11 mouse cellular contexts compared by ENCODE assay signal in genomic region chr5:3800881-3801280, GRCm38 (mm10). TPM values are rescaled to one million over a fixed set of nuclear protein-coding genes. Genes with fewer than 3 reads are reported as not detected.
DNase-seq lines count a peak whose midpoint lies in the region; ATAC-seq and TF ChIP-seq lines count a peak whose summit lies in the region.
"Had no signal": no experiment of that assay in that cellular context is flagged by ENCODE, and none has a peak within 500 bp of the region (broad histone marks: within the 10 kb centered on the region; RNA-seq: fewer than 3 reads in every experiment).

No protein-coding gene starts in this region.

- H3K27ac ChIP-seq in embryonic facial prominence, embryonic 13.5 days = no peak overlapping the region
- no peak overlapping the region for H3K27ac ChIP-seq in embryonic facial prominence, embryonic 10.5 days (replicated peaks)
- H3K27ac ChIP-seq in liver, embryonic 11.5 days (ENCODE audit: low read depth, low read length) = no peak overlapping the region
- no peak overlapping the region for H3K27ac ChIP-seq in intestine, postnatal 0 days (ENCODE audit: low read depth, low read length)
- no peak overlapping the region for H3K27ac ChIP-seq in neural tube, embryonic 14.5 days (ENCODE audit: low read depth, low read length)

- no peaks in the 10 kb centered on the region for H3K9me3 ChIP-seq in embryonic facial prominence, embryonic 13.5 days
- no peaks in the 10 kb centered on the region for H3K9me3 ChIP-seq in embryonic facial prominence, embryonic 10.5 days
- H3K9me3 ChIP-seq in liver, embryonic 11.5 days (ENCODE audit: control insufficient read depth, low read length) = no peaks in the 10 kb centered on the region
- H3K9me3 ChIP-seq in intestine, postnatal 0 days (ENCODE audit: control insufficient read depth) = no peaks in the 10 kb centered on the region
- H3K9me3 ChIP-seq in neural tube, embryonic 14.5 days (ENCODE audit: control insufficient read depth, low read length) = no peaks in the 10 kb centered on the region

- 74% methylated on average over 4 of the region's 4 CpGs for WGBS in embryonic facial prominence, embryonic 13.5 days
- 84% methylated on average over 4 of the region's 4 CpGs for WGBS in embryonic facial prominence, embryonic 10.5 days
- WGBS in liver, embryonic 11.5 days = 78% methylated on average over 4 of the region's 4 CpGs
- 52% methylated on average over 4 of the region's 4 CpGs for WGBS in intestine, postnatal 0 days
- WGBS in neural tube, embryonic 14.5 days = 81% methylated on average over 4 of the region's 4 CpGs

- peaks cover 12% of the 10 kb centered on the region for H3K4me1 ChIP-seq in embryonic facial prominence, embryonic 13.5 days
- H3K4me1 ChIP-seq in embryonic facial prominence, embryonic 10.5 days = peaks cover 27% of the 10 kb centered on the region
- peaks cover 14% of the 10 kb centered on the region; the same call in 1 of the 2 replicates for H3K4me1 ChIP-seq in liver, embryonic 11.5 days (replicated peaks; ENCODE audit: control insufficient read depth, insufficient read depth, low read length)
- 0 out of 2 replicates have a peak, but pooled peaks cover 2% of the 10 kb centered on the region for H3K4me1 ChIP-seq in intestine, postnatal 0 days (replicated peaks; ENCODE audit: control insufficient read depth, insufficient read depth, low read length)
- peaks cover 14% of the 10 kb centered on the region for H3K4me1 ChIP-seq in neural tube, embryonic 14.5 days (ENCODE audit: control insufficient read depth, insufficient read depth, low read length)

- H3K9ac ChIP-seq in embryonic facial prominence, embryonic 13.5 days = no peak overlapping the region
- no peak overlapping the region for H3K9ac ChIP-seq in liver, embryonic 11.5 days (ENCODE audit: low read depth, low read length)
- no peak overlapping the region for H3K9ac ChIP-seq in intestine, postnatal 0 days (ENCODE audit: low read depth, low read length)
- H3K9ac ChIP-seq in neural tube, embryonic 14.5 days (replicated peaks; ENCODE audit: low read depth, low read length) = 0 out of 2 replicates have a peak overlapping the region, but pooled peaks have one; percentile 7

- H3K4me3 ChIP-seq in embryonic facial prominence, embryonic 13.5 days = no peak overlapping the region
- H3K4me3 ChIP-seq in embryonic facial prominence, embryonic 10.5 days = no peak overlapping the region
- no peak overlapping the region for H3K4me3 ChIP-seq in liver, embryonic 11.5 days (ENCODE audit: low read depth, low read length)
- H3K4me3 ChIP-seq in intestine, postnatal 0 days (ENCODE audit: low read depth, low read length) = no peak overlapping the region
- peak overlapping the region; percentile 20; the same call in 1 of the 2 replicates for H3K4me3 ChIP-seq in neural tube, embryonic 14.5 days (ENCODE audit: low read depth, low read length)

- no peak for TF ChIP-seq CTCF in intestine, postnatal 0 days (IDR thresholded peaks at IDR 0.05; ENCODE audit: low read depth)

- H3K36me3 ChIP-seq in embryonic facial prominence, embryonic 13.5 days = no peaks in the 10 kb centered on the region
- H3K36me3 ChIP-seq in embryonic facial prominence, embryonic 10.5 days (replicated peaks) = no peaks in the 10 kb centered on the region
- H3K36me3 ChIP-seq in liver, embryonic 11.5 days (ENCODE audit: control insufficient read depth, insufficient read depth, low read length) = no peaks in the 10 kb centered on the region
- no peaks in the 10 kb centered on the region for H3K36me3 ChIP-seq in intestine, postnatal 0 days (ENCODE audit: control insufficient read depth, insufficient read depth)
- H3K36me3 ChIP-seq in neural tube, embryonic 14.5 days (ENCODE audit: control insufficient read depth, insufficient read depth, low read length) = no peaks in the 10 kb centered on the region

- peak overlapping the region; percentile 37 for H3K4me2 ChIP-seq in embryonic facial prominence, embryonic 13.5 days
- H3K4me2 ChIP-seq in liver, embryonic 11.5 days = peak overlapping the region; percentile 52; the same call in 1 of the 2 replicates
- peak overlapping the region; percentile 90; the same call in 1 of the 2 replicates for H3K4me2 ChIP-seq in intestine, postnatal 0 days (replicated peaks; ENCODE audit: low read depth)
- H3K4me2 ChIP-seq in neural tube, embryonic 14.5 days (ENCODE audit: low read depth, low read length) = peak overlapping the region; percentile 42

- no peaks in the 10 kb centered on the region for H3K27me3 ChIP-seq in embryonic facial prominence, embryonic 13.5 days
- no peaks in the 10 kb centered on the region for H3K27me3 ChIP-seq in embryonic facial prominence, embryonic 10.5 days (replicated peaks; ENCODE audit: low read depth, poor library complexity, severe bottlenecking)
- no peaks in the 10 kb centered on the region for H3K27me3 ChIP-seq in liver, embryonic 11.5 days (replicated peaks; ENCODE audit: control insufficient read depth, insufficient read depth, low read length)
- no peaks in the 10 kb centered on the region for H3K27me3 ChIP-seq in intestine, postnatal 0 days (replicated peaks; ENCODE audit: control insufficient read depth, insufficient read depth, low read length)
- H3K27me3 ChIP-seq in neural tube, embryonic 14.5 days (ENCODE audit: control insufficient read depth, insufficient read depth, low read length) = no peaks in the 10 kb centered on the region

- ATAC-seq in embryonic facial prominence, embryonic 13.5 days (ENCODE audit: insufficient number of reproducible peaks, insufficient read depth, low FRiP score, low TSS enrichment, low read depth) = no peak
- ATAC-seq in liver, embryonic 11.5 days (replicated peaks; ENCODE audit: low FRiP score) = no peak
- ATAC-seq in intestine, postnatal 0 days = 0 out of 2 replicates have a peak, but pooled peaks have one; percentile 24
- ATAC-seq in neural tube, embryonic 14.5 days (ENCODE audit: low read depth) = no peak
- no peak for ATAC-seq in granulocyte monocyte progenitor cell, adult 5-6 weeks (replicated peaks; ENCODE audit: poor library complexity, severe bottlenecking)

- no peak for DNase-seq in embryonic facial prominence, embryonic 10.5 days (ENCODE audit: low spot score)
- DNase-seq in liver, embryonic 11.5 days (ENCODE audit: low spot score) = no peak
- DNase-seq in liver = no peak
- no peak for DNase-seq in right cerebral cortex, postnatal 10 days (ENCODE audit: low spot score in 2 of 2)
- DNase-seq: gastrocnemius, postnatal 36 days; kidney, adult 11 months had no signal

RNA-seq across cellular contexts. Expression of gene Ankib1, which starts 1.8 kb away (rescaled TPM):
- polyA plus RNA-seq in embryonic facial prominence, embryonic 13.5 days (2015; fragmentation: Nextera tagmentation; extraction: Ambion mirVana) = 13.4 and 14.4 TPM in 2 replicates
- 9.2 and 9.3 TPM in 2 replicates for polyA plus RNA-seq in embryonic facial prominence, embryonic 10.5 days (2016; fragmentation: Nextera tagmentation; extraction: Ambion mirVana)
- polyA plus RNA-seq in liver, embryonic 11.5 days (2014; fragmentation: Nextera tagmentation; extraction: Ambion mirVana) = 10.4 and 11.3 TPM in 2 replicates
- polyA plus RNA-seq in intestine, postnatal 0 days (2015; fragmentation: Nextera tagmentation; extraction: Ambion mirVana) = 5.5 and 6.6 TPM in 2 replicates
- polyA plus RNA-seq in neural tube, embryonic 14.5 days (2014; fragmentation: Nextera tagmentation; extraction: Ambion mirVana) = 24.4 and 25.8 TPM in 2 replicates
- total RNA-seq in granulocyte monocyte progenitor cell, adult 5-6 weeks (2014; fragmentation: Nextera tagmentation) = 19.2 and 27.2 TPM in 2 replicates
- 26.7 and 38.1 TPM in 2 replicates for total RNA-seq in granulocyte monocyte progenitor cell, adult 5-6 weeks (2017)

RNA-seq across cellular contexts. Expression of gene Krit1, which starts 2.1 kb away (rescaled TPM):
- 58.7 and 65.7 TPM in 2 replicates for polyA plus RNA-seq in embryonic facial prominence, embryonic 13.5 days (2015; fragmentation: Nextera tagmentation; extraction: Ambion mirVana)
- 57.1 and 57.8 TPM in 2 replicates for polyA plus RNA-seq in embryonic facial prominence, embryonic 10.5 days (2016; fragmentation: Nextera tagmentation; extraction: Ambion mirVana)
- polyA plus RNA-seq in liver, embryonic 11.5 days (2014; fragmentation: Nextera tagmentation; extraction: Ambion mirVana) = 38.2 and 38.8 TPM in 2 replicates
- polyA plus RNA-seq in intestine, postnatal 0 days (2015; fragmentation: Nextera tagmentation; extraction: Ambion mirVana) = 14.0 and 17.7 TPM in 2 replicates
- 61.7 and 69.7 TPM in 2 replicates for polyA plus RNA-seq in neural tube, embryonic 14.5 days (2014; fragmentation: Nextera tagmentation; extraction: Ambion mirVana)
- total RNA-seq in granulocyte monocyte progenitor cell, adult 5-6 weeks (2014; fragmentation: Nextera tagmentation) = 46.1 and 60.6 TPM in 2 replicates
- 46.8 and 53.2 TPM in 2 replicates for total RNA-seq in granulocyte monocyte progenitor cell, adult 5-6 weeks (2017)

RNA-seq across cellular contexts. Expression of gene Lrrd1, which starts 44.1 kb away (rescaled TPM):
- 0.11 TPM in 1 of 2 replicates, not detected in the other for polyA plus RNA-seq in embryonic facial prominence, embryonic 13.5 days (2015; fragmentation: Nextera tagmentation; extraction: Ambion mirVana)
- polyA plus RNA-seq in embryonic facial prominence, embryonic 10.5 days (2016; fragmentation: Nextera tagmentation; extraction: Ambion mirVana) = 0.07 TPM in 1 of 2 replicates, not detected in the other
- polyA plus RNA-seq in liver, embryonic 11.5 days (2014; fragmentation: Nextera tagmentation; extraction: Ambion mirVana) = not detected in 2 replicates
- not detected in 2 replicates for polyA plus RNA-seq in intestine, postnatal 0 days (2015; fragmentation: Nextera tagmentation; extraction: Ambion mirVana)
- 0.09 and 0.11 TPM in 2 replicates for polyA plus RNA-seq in neural tube, embryonic 14.5 days (2014; fragmentation: Nextera tagmentation; extraction: Ambion mirVana)
- total RNA-seq in granulocyte monocyte progenitor cell, adult 5-6 weeks (2014; fragmentation: Nextera tagmentation) = 0.36 and 0.80 TPM in 2 replicates
- 0.10 and 0.30 TPM in 2 replicates for total RNA-seq in granulocyte monocyte progenitor cell, adult 5-6 weeks (2017)
- polyA plus RNA-seq: urinary bladder, adult 2 months had no signal

Comparison
In these comparisons a context has a peak if more than half of its experiments do, and no peak if none do; other contexts are left out.
1. H3K4me2 ChIP-seq: peak in every context shown above with its lines; median percentile 90 in intestine, postnatal 0 days; 52 in liver, embryonic 11.5 days; 42 in neural tube, embryonic 14.5 days; 37 in embryonic facial prominence, embryonic 13.5 days.